Mouse (Mus musculus): ENCODE data around the gene Itga2.

GRCm38 (mm10) chr13:114980831-114981419 is 49.0 kb upstream of the Itga2 start:
- TF ChIP-seq FLI1 (IDR thresholded peaks at IDR 0.05; ENCODE audit: low read length) (no peak), GATA1 (IDR thresholded peaks at IDR 0.05; ENCODE audit: borderline replicate concordance, low read length) (no peak)
